Mouse (Mus musculus) frontal cortex, adult 2 months (tissue): ENCODE measurements at regions not wholly inside any gene's neighbourhood (a gene's known extent, or its start where the extent isn't known, plus 50 kb on each side); places are given as distances from the start of the nearest gene placed in this dataset.

Source experiments
- DNase-seq, 2 experiments: peaks; one replicate each; pipeline ENCODE4 v3.0.0; 2022; ENCODE audit warnings: low spot score in 1 of 2; ENCODE audit errors: extremely low spot score in 1 of 2

GRCm38 (mm10) chr6:78599751-78600150 is 131.1 kb upstream of the Reg3g start:
- no peak for DNase-seq

- DNase-seq: no peak
Observed at GRCm38 (mm10) chr6:78570000-78570597, 101.4 kb upstream of the Reg3g start.

GRCm38 (mm10) chr6:78553008-78553698 is 84.5 kb upstream of the Reg3g start:
- no peak for DNase-seq

GRCm38 (mm10) chr6:78552353-78552698 is 83.7 kb upstream of the Reg3g start:
- peak; percentile 7 to 31 for DNase-seq

- no peak for DNase-seq
Observed at GRCm38 (mm10) chr6:78551666-78552352, 83.1 kb upstream of the Reg3g start.

GRCm38 (mm10) chr6:78548476-78548875 is 79.8 kb upstream of the Reg3g start:
- no peak for DNase-seq

- DNase-seq: no peak
Observed at GRCm38 (mm10) chr6:78547721-78548120, 79.0 kb upstream of the Reg3g start.

GRCm38 (mm10) chr6:78544238-78544637 is 75.6 kb upstream of the Reg3g start:
- DNase-seq: peak; percentile 30 to 93

GRCm38 (mm10) chr6:78537476-78537875 is 68.8 kb upstream of the Reg3g start:
- DNase-seq: no peak

- no peak for DNase-seq
Observed at GRCm38 (mm10) chr6:78526986-78527762, 58.5 kb upstream of the Reg3g start.
